Mouse (Mus musculus) midbrain, embryonic 15.5 days (tissue): ENCODE results near the gene Rab3gap1. TPM values are rescaled to one million over a fixed set of nuclear protein-coding genes. Genes with fewer than 3 reads are reported as not detected.

Experiments
- ATAC-seq: fragments of 200-750 bp; cut with Nextera tagmentation; replicated peaks from 2 replicates; pipeline ENCODE4 v1.8.0; 2017; ENCODE audit warnings: moderate TSS enrichment
- H3K27ac ChIP-seq: fragments of 300-500 bp; sonication (generic); 2 replicates; pipeline ENCODE4 v1.5.1; 2015; ENCODE audit warnings: mild to moderate bottlenecking, inconsistent platforms
- H3K27me3 ChIP-seq: fragments of 300-500 bp; sonication (generic); replicated peaks from 2 replicates; pipeline ENCODE4 v1.6.1; 2015; ENCODE audit warnings: inconsistent platforms
- H3K36me3 ChIP-seq: fragments of 300-500 bp; sonication (generic); replicated peaks from 2 replicates; pipeline ENCODE4 v1.6.1; 2015; ENCODE audit warnings: inconsistent platforms
- H3K4me1 ChIP-seq: fragments of 300-500 bp; sonication (generic); 2 replicates; pipeline ENCODE4 v1.6.1; 2015; ENCODE audit warnings: inconsistent platforms
- H3K4me2 ChIP-seq: fragments of 300-500 bp; sonication (generic); 2 replicates; pipeline ENCODE4 v1.6.1; 2015; ENCODE audit warnings: inconsistent platforms, mild to moderate bottlenecking, moderate library complexity
- H3K4me3 ChIP-seq: fragments of 300-500 bp; sonication (generic); 2 replicates; pipeline ENCODE4 v1.5.1; 2015; ENCODE audit warnings: mild to moderate bottlenecking, inconsistent platforms
- H3K9ac ChIP-seq: fragments of 300-500 bp; sonication (generic); 2 replicates; pipeline ENCODE4 v1.6.1; 2015; ENCODE audit warnings: mild to moderate bottlenecking, inconsistent platforms
- H3K9me3 ChIP-seq: fragments of 300-500 bp; sonication (generic); 2 replicates; pipeline ENCODE4 v1.6.1; 2016; ENCODE audit warnings: inconsistent platforms
- WGBS: fragments of 180-500 bp; shearing (Covaris S2); methylation state at CpG from one replicate; pipeline ENCODE4 v1.1.7; 2015; ENCODE audit warnings: mixed read lengths; 5-methylcytosine and 5-hydroxymethylcytosine counted together
- polyA plus RNA-seq: library from polyadenylated mRNA; unstranded; fragments of >200 nt; fragmentation: Nextera tagmentation; extraction: Ambion mirVana; gene quantifications from 2 replicates; pipeline ENCODE4 v1.2.1, GENCODE M21; 2015

Gene Rab3gap1
- polyA plus RNA-seq, 1 experiment from 2014 or later, result 24.4 TPM

DNA sequence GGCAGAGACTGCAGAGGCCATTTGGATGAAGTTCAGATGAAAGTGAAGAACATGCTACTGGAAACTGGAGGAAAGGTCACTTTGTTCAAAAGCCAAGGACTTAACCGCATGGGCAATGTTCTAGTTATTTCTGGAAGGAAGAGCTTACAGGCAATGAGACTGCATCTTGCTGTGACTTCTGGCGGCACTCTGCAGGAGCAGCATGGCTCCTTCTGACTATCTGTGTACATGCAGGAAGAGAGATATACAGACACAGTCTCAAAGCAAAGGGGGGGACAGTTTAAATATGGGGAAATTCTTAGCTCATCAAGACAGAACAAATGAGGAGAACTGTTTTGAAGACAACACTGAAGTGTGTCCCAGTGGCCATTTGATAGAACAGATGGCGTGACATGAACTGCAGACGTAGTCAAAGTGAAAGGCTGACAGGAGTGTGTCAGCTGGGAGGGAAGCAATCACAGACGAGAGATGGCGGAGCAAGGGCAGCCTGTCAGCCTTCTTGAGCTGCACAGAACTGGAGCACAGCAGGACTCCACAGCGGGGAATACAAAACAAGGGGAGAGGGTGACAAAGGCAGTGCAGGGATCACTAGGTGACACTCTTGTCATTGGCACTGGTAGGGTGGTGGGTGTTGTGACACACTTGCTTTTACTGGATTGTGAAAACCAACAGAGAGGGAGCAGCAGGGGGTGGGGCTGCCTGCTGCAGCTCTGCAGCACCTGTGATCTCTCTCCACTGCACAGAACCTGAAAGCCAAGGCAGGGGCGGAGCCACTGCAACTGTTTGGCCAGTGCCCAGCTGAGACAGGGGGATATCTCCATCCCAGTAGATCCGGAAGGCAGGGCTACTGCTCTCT, 121.5 kb downstream of the Rab3gap1 start:
- Histone ChIP-seq H3K27ac (peak overlapping the region; percentile 67), H3K4me2 (no peak overlapping the region), H3K9me3 (no peaks in the 10 kb centered on the region), H3K4me3 (no peak overlapping the region), H3K36me3 (no peaks in the 10 kb centered on the region), H3K9ac (no peak overlapping the region; the same call in 1 of the 2 replicates), H3K27me3 (no peaks in the 10 kb centered on the region), H3K4me1 (peaks cover 11% of the 10 kb centered on the region)
- WGBS, result 36% methylated on average over 9 of the region's 9 CpGs
- peak; percentile 81 for ATAC-seq

Other genes starting within 250 kb of the Rab3gap1 start
- 63.5 and 71.5 TPM in 2 replicates for gene Tmem163, start 189.2 kb upstream of the Rab3gap1 start, polyA plus RNA-seq
- gene Acmsd, start 139.4 kb upstream of the Rab3gap1 start, polyA plus RNA-seq, result 0.08 and 0.13 TPM in 2 replicates
- 94.8 and 117 TPM in 2 replicates for gene Ccnt2, start 94.6 kb upstream of the Rab3gap1 start, polyA plus RNA-seq
- gene Map3k19, start 13.7 kb upstream of the Rab3gap1 start, polyA plus RNA-seq, result 0.58 and 0.95 TPM in 2 replicates
- 2.9 and 3.1 TPM in 2 replicates for gene Zranb3, start 234.3 kb downstream of the Rab3gap1 start, polyA plus RNA-seq
- gene R3hdm1, start 234.5 kb downstream of the Rab3gap1 start, polyA plus RNA-seq, result 80.5 and 93.0 TPM in 2 replicates